Mouse (Mus musculus) bone marrow macrophage, adult 2 months (primary cell): ENCODE data around the gene Etv5. TPM values are rescaled to one million over a fixed set of nuclear protein-coding genes. Genes with fewer than 3 reads are reported as not detected.

Source experiments
- H3K27ac ChIP-seq: 2 replicates; pipeline ENCODE4 v1.5.1; 2012; ENCODE audit warnings: low read depth, low read length; ENCODE audit not compliant: insufficient read depth
- H3K4me1 ChIP-seq: 2 replicates; pipeline ENCODE4 v1.6.1; 2012; ENCODE audit warnings: low read length; ENCODE audit not compliant: control insufficient read depth, insufficient read depth
- H3K4me3 ChIP-seq: 2 replicates; pipeline ENCODE4 v1.5.1; 2012; ENCODE audit warnings: mild to moderate bottlenecking, low read length, moderate library complexity; ENCODE audit not compliant: insufficient read depth
- CTCF ChIP-seq: IDR thresholded peaks from 2 replicates; pipeline ENCODE4 v1.5.1; 2012; ENCODE audit warnings: low read depth, mild to moderate bottlenecking, low read length, moderate library complexity
- POLR2A ChIP-seq: IDR thresholded peaks from 2 replicates; pipeline ENCODE4 v1.6.1; 2012; ENCODE audit warnings: mild to moderate bottlenecking, low read depth, low read length, borderline replicate concordance
- polyA plus RNA-seq: library from polyadenylated mRNA; stranded (reverse); fragments of >200 nt; gene quantifications from 2 replicates; pipeline ENCODE4 v1.2.4, GENCODE M21; 2012; ENCODE audit not compliant: missing spikeins, insufficient read depth, insufficient read length

Gene Etv5
- polyA plus RNA-seq = 14.8 and 19.3 TPM in 2 replicates

- H3K4me3 ChIP-seq = peak within 1 kb of the TSS; percentile 85
- H3K4me1 ChIP-seq = peaks cover 40% of the 10 kb centered on the region
- H3K27ac ChIP-seq = peak within 1 kb of the TSS; percentile 63
- TF ChIP-seq CTCF (no peak), POLR2A (no peak)
These were observed at the start of gene Etv5 for GRCm38 (mm10) chr16:22439499-22440177. Gene Etv5, minus strand, starts transcription at chr16:22439719.

GRCm38 (mm10) chr16:22483900-22484299, 44.4 kb upstream of the Etv5 start:
- Histone ChIP-seq H3K4me1 (no peaks in the 10 kb centered on the region), H3K4me3 (no peak overlapping the region), H3K27ac (no peak overlapping the region)
- no peak for TF ChIP-seq POLR2A
- TF ChIP-seq CTCF = no peak

- TF ChIP-seq CTCF (no peak), POLR2A (no peak)
- Histone ChIP-seq H3K4me1 (no peaks in the 10 kb centered on the region), H3K27ac (no peak overlapping the region), H3K4me3 (no peak overlapping the region)
These were observed 39.8 kb upstream of the Etv5 start for GRCm38 (mm10) chr16:22479322-22479721.

GRCm38 (mm10) chr16:22471728-22472127, 32.2 kb upstream of the Etv5 start:
- Histone ChIP-seq H3K4me1 (peaks cover 10% of the 10 kb centered on the region), H3K4me3 (no peak overlapping the region), H3K27ac (no peak overlapping the region)
- TF ChIP-seq CTCF = no peak
- TF ChIP-seq POLR2A = no peak

GRCm38 (mm10) chr16:22469385-22469784, 29.9 kb upstream of the Etv5 start:
- no peak overlapping the region for H3K27ac ChIP-seq
- TF ChIP-seq CTCF (no peak), POLR2A (no peak)
- peaks cover 10% of the 10 kb centered on the region for H3K4me1 ChIP-seq
- H3K4me3 ChIP-seq = no peak overlapping the region

- Histone ChIP-seq H3K4me3 (no peak overlapping the region), H3K27ac (no peak overlapping the region), H3K4me1 (peaks cover 10% of the 10 kb centered on the region)
- no peak for TF ChIP-seq CTCF
- TF ChIP-seq POLR2A = no peak
These were observed 27.6 kb upstream of the Etv5 start for GRCm38 (mm10) chr16:22467111-22467510.

- Histone ChIP-seq H3K4me3 (no peak overlapping the region), H3K4me1 (peaks cover 12% of the 10 kb centered on the region), H3K27ac (no peak overlapping the region)
- no peak for TF ChIP-seq POLR2A
- TF ChIP-seq CTCF = no peak
These were observed 26.9 kb upstream of the Etv5 start for GRCm38 (mm10) chr16:22466381-22466780.

GRCm38 (mm10) chr16:22462220-22462619, 22.7 kb upstream of the Etv5 start:
- peaks cover 14% of the 10 kb centered on the region for H3K4me1 ChIP-seq
- no peak overlapping the region for H3K27ac ChIP-seq
- H3K4me3 ChIP-seq = no peak overlapping the region
- no peak for TF ChIP-seq CTCF
- no peak for TF ChIP-seq POLR2A

GRCm38 (mm10) chr16:22461728-22462127, 22.2 kb upstream of the Etv5 start:
- TF ChIP-seq POLR2A (no peak), CTCF (no peak)
- Histone ChIP-seq H3K4me1 (peaks cover 14% of the 10 kb centered on the region), H3K4me3 (no peak overlapping the region), H3K27ac (no peak overlapping the region)

GRCm38 (mm10) chr16:22460960-22461359, 21.4 kb upstream of the Etv5 start:
- Histone ChIP-seq H3K4me1 (peaks cover 14% of the 10 kb centered on the region), H3K4me3 (no peak overlapping the region), H3K27ac (peak overlapping the region; percentile 39; the same call in 1 of the 2 replicates)
- TF ChIP-seq POLR2A (no peak), CTCF (no peak)

GRCm38 (mm10) chr16:22452082-22452481, 12.6 kb upstream of the Etv5 start:
- TF ChIP-seq POLR2A = no peak
- TF ChIP-seq CTCF = no peak
- no peak overlapping the region for H3K27ac ChIP-seq
- peaks cover 4% of the 10 kb centered on the region; the same call in 1 of the 2 replicates for H3K4me1 ChIP-seq
- H3K4me3 ChIP-seq = no peak overlapping the region
